Mouse (Mus musculus): ENCODE data around the gene Gm13271.
A peak's percentile ranks its signal among the peaks of the same experiment; 100 is the strongest.
"Not testable (repeated sequence)": the region's sequence is repeated elsewhere in the genome, so short reads cannot be mapped to it uniquely, and the experiment has no call there.

Gene Gm13271

GRCm38 (mm10) chr4:88760431-88760830, 5.8 kb downstream of the Gm13271 start:
- DNase-seq (ENCODE audit: low spot score in 2 of 2) = peak in 1 of 2 experiments; percentile 66

- peak; percentile 73 to 77 for DNase-seq (ENCODE audit: low spot score in 2 of 2)
Observed at GRCm38 (mm10) chr4:88761776-88762175, 7.1 kb downstream of the Gm13271 start.

- DNase-seq (ENCODE audit: low spot score in 2 of 2) = peak in 1 of 2 experiments; percentile 45
Observed at GRCm38 (mm10) chr4:88762341-88762740, 7.7 kb downstream of the Gm13271 start.

GRCm38 (mm10) chr4:88763384-88764018, 8.8 kb downstream of the Gm13271 start:
- not testable (repeated sequence) for DNase-seq (ENCODE audit: low spot score in 2 of 2)

- not testable (repeated sequence) for DNase-seq (ENCODE audit: low spot score in 2 of 2)
Observed at GRCm38 (mm10) chr4:88773534-88773933, 18.9 kb downstream of the Gm13271 start, which contains the start of gene Gm13290. Gene Gm13290 (plus strand): TSS chr4:88773834.

- DNase-seq (ENCODE audit: low spot score in 2 of 2) = not testable (repeated sequence)
Observed at GRCm38 (mm10) chr4:88776622-88777021, 22.0 kb downstream of the Gm13271 start, which contains the start of gene Gm13289. Gene Gm13289 (plus strand): TSS chr4:88776922.

GRCm38 (mm10) chr4:88779550-88779949, 24.9 kb downstream of the Gm13271 start, which contains the start of gene Gm13272:
Gene Gm13272 (plus strand): TSS chr4:88779850.
- not testable (repeated sequence) for DNase-seq (ENCODE audit: low spot score in 2 of 2)

GRCm38 (mm10) chr4:88780320-88780719, 25.7 kb downstream of the Gm13271 start:
- not testable (repeated sequence) for DNase-seq (ENCODE audit: low spot score in 2 of 2)

GRCm38 (mm10) chr4:88781831-88782230, 27.2 kb downstream of the Gm13271 start, which contains the start of gene Ifnz:
Gene Ifnz (plus strand): TSS chr4:88782131.
- not testable (repeated sequence) for DNase-seq (ENCODE audit: low spot score in 2 of 2)

- DNase-seq (ENCODE audit: low spot score in 2 of 2) = not testable (repeated sequence)
Observed at GRCm38 (mm10) chr4:88782335-88782734, 27.7 kb downstream of the Gm13271 start.

- not testable (repeated sequence) for DNase-seq (ENCODE audit: low spot score in 2 of 2)
Observed at GRCm38 (mm10) chr4:88785409-88785808, 30.7 kb downstream of the Gm13271 start, which contains the start of gene Gm13276. Gene Gm13276 (plus strand): TSS chr4:88785709.

GRCm38 (mm10) chr4:88788402-88788801, 33.7 kb downstream of the Gm13271 start, which contains the start of gene Gm13277:
Gene Gm13277 (plus strand): TSS chr4:88788632.
- peak; percentile 29 to 69 for DNase-seq (ENCODE audit: low spot score in 2 of 2)

GRCm38 (mm10) chr4:88791250-88791649, 36.6 kb downstream of the Gm13271 start, which contains the start of gene Gm13278:
Gene Gm13278 (plus strand): TSS chr4:88791550.
- not testable (repeated sequence) for DNase-seq (ENCODE audit: low spot score in 2 of 2)

GRCm38 (mm10) chr4:88793936-88794675, 39.4 kb downstream of the Gm13271 start, which contains the start of gene Gm13275:
Gene Gm13275 (plus strand): TSS chr4:88794487.
- DNase-seq (ENCODE audit: low spot score in 2 of 2) = peak; percentile 42 to 64

GRCm38 (mm10) chr4:88797097-88797496, 42.4 kb downstream of the Gm13271 start, which contains the start of gene Gm13279:
Gene Gm13279 (plus strand): TSS chr4:88797397.
- not testable (repeated sequence) for DNase-seq (ENCODE audit: low spot score in 2 of 2)

- not testable (repeated sequence) for DNase-seq (ENCODE audit: low spot score in 2 of 2)
Observed at GRCm38 (mm10) chr4:88799365-88799764, 44.7 kb downstream of the Gm13271 start, which contains the start of gene Gm13285. Gene Gm13285 (plus strand): TSS chr4:88799665.

- not testable (repeated sequence) for DNase-seq (ENCODE audit: low spot score in 2 of 2)
Observed at GRCm38 (mm10) chr4:88802954-88803353, 48.3 kb downstream of the Gm13271 start, which contains the start of gene Gm13287. Gene Gm13287 (plus strand): TSS chr4:88803254.
